Mouse (Mus musculus): ENCODE results near the gene Tenm1. TPM values are rescaled to one million over a fixed set of nuclear protein-coding genes. Genes with fewer than 3 reads are reported as not detected.
A peak's percentile ranks its signal among the peaks of the same experiment; 100 is the strongest.

Gene Tenm1
- 10 to 100 TPM; 41.6 to 42.3 TPM for total RNA-seq (2021)
- long read RNA-seq, experiment 1, partial matches to known transcripts, result 3 of 7 reads
- long read RNA-seq, experiment 1, other reads (novel, unspliced or antisense), result 4 of 7 reads
- long read RNA-seq, experiment 2, partial matches to known transcripts, result 2 of 6 reads
- long read RNA-seq, experiment 2, other reads (novel, unspliced or antisense), result 4 of 6 reads

- Histone ChIP-seq H3K27ac (peak within 1 kb of the TSS; percentile 78), H3K4me3 (peak within 1 kb of the TSS; percentile 62)
- TF ChIP-seq CTCF (conservative IDR thresholded peaks at IDR 0.05), result no peak
- peak; percentile 40 to 60 for DNase-seq (ENCODE audit: low spot score in 2 of 2)
Measured at GRCm38 (mm10) chrX:43428855-43429263, at the start of gene Tenm1. TSS of gene Tenm1 (minus strand) at chrX:43429126.

GRCm38 (mm10) chrX:43467311-43467710 is 38.4 kb upstream of the Tenm1 start:
- DNase-seq (ENCODE audit: low spot score in 2 of 2), result no peak
- no peak overlapping the region for H3K4me3 ChIP-seq
- no peak overlapping the region for H3K27ac ChIP-seq
- TF ChIP-seq CTCF (conservative IDR thresholded peaks at IDR 0.05), result no peak

GRCm38 (mm10) chrX:43430581-43430980 is 1.7 kb upstream of the Tenm1 start:
- peak overlapping the region; percentile 53 for H3K4me3 ChIP-seq
- DNase-seq (ENCODE audit: low spot score in 2 of 2), result peak in 1 of 2 experiments; percentile 8
- H3K27ac ChIP-seq, result peak overlapping the region; percentile 73; the same call in 1 of the 2 replicates
- TF ChIP-seq CTCF (conservative IDR thresholded peaks at IDR 0.05), result peak; percentile 62

- DNase-seq (ENCODE audit: low spot score in 2 of 2), result peak; percentile 11 to 33
- Histone ChIP-seq H3K4me3 (peak overlapping the region; percentile 53), H3K27ac (peak overlapping the region; percentile 73)
- TF ChIP-seq CTCF (conservative IDR thresholded peaks at IDR 0.05), result no peak
Measured at GRCm38 (mm10) chrX:43429982-43430531, 1.1 kb upstream of the Tenm1 start.

GRCm38 (mm10) chrX:43429337-43429736 is 411 bp upstream of the Tenm1 start:
- DNase-seq (ENCODE audit: low spot score in 2 of 2), result peak in 1 of 2 experiments; percentile 24
- H3K27ac ChIP-seq, result peak overlapping the region; percentile 78; the same call in 1 of the 2 replicates
- no peak for TF ChIP-seq CTCF (conservative IDR thresholded peaks at IDR 0.05)
- H3K4me3 ChIP-seq, result peak overlapping the region; percentile 62

GRCm38 (mm10) chrX:43427961-43428365 is 963 bp downstream of the Tenm1 start:
- H3K27ac ChIP-seq, result peak overlapping the region; percentile 78
- peak overlapping the region; percentile 62 for H3K4me3 ChIP-seq
- peak; percentile 1 to 8 for DNase-seq (ENCODE audit: low spot score in 2 of 2)
- TF ChIP-seq CTCF (conservative IDR thresholded peaks at IDR 0.05), result no peak; the same call in 1 of the 2 replicates

- no peak for TF ChIP-seq CTCF (conservative IDR thresholded peaks at IDR 0.05)
- Histone ChIP-seq H3K27ac (peak overlapping the region; percentile 78), H3K4me3 (peak overlapping the region; percentile 62)
- DNase-seq (ENCODE audit: low spot score in 2 of 2), result peak in 1 of 2 experiments; percentile 11
Measured at GRCm38 (mm10) chrX:43427111-43427510, 1.8 kb downstream of the Tenm1 start.

- Histone ChIP-seq H3K27ac (no peak overlapping the region), H3K4me3 (no peak overlapping the region)
- no peak for TF ChIP-seq CTCF (conservative IDR thresholded peaks at IDR 0.05)
- no peak for DNase-seq (ENCODE audit: low spot score in 2 of 2)
Measured at GRCm38 (mm10) chrX:43397957-43398356, 31.0 kb downstream of the Tenm1 start.

GRCm38 (mm10) chrX:43388106-43388505 is 40.8 kb downstream of the Tenm1 start:
- no peak for DNase-seq (ENCODE audit: low spot score in 2 of 2)
- Histone ChIP-seq H3K4me3 (no peak overlapping the region), H3K27ac (no peak overlapping the region)
- TF ChIP-seq CTCF (conservative IDR thresholded peaks at IDR 0.05), result no peak

GRCm38 (mm10) chrX:43372526-43372925 is 56.4 kb downstream of the Tenm1 start:
- H3K4me3 ChIP-seq, result no peak overlapping the region
- H3K27ac ChIP-seq, result no peak overlapping the region
- TF ChIP-seq CTCF (conservative IDR thresholded peaks at IDR 0.05), result no peak
- DNase-seq (ENCODE audit: low spot score in 2 of 2), result no peak

- DNase-seq (ENCODE audit: low spot score in 2 of 2), result no peak
- H3K4me3 ChIP-seq, result no peak overlapping the region
- H3K27ac ChIP-seq, result no peak overlapping the region
- TF ChIP-seq CTCF (conservative IDR thresholded peaks at IDR 0.05), result no peak
Measured at GRCm38 (mm10) chrX:43319351-43319750, 109.6 kb downstream of the Tenm1 start.

- DNase-seq (ENCODE audit: low spot score in 2 of 2), result peak; percentile 4 to 12
- no peak for TF ChIP-seq CTCF (conservative IDR thresholded peaks at IDR 0.05)
- H3K27ac ChIP-seq, result no peak overlapping the region
- no peak overlapping the region for H3K4me3 ChIP-seq
Measured at GRCm38 (mm10) chrX:43317801-43318520, 111.0 kb downstream of the Tenm1 start.

- Histone ChIP-seq H3K4me3 (no peak overlapping the region), H3K27ac (no peak overlapping the region)
- no peak for TF ChIP-seq CTCF (conservative IDR thresholded peaks at IDR 0.05)
- no peak for DNase-seq (ENCODE audit: low spot score in 2 of 2)
Measured at GRCm38 (mm10) chrX:43235844-43236243, 193.1 kb downstream of the Tenm1 start.
